Mouse (Mus musculus): Measurements from ENCODE around the gene Rhof. TPM values are rescaled to one million over a fixed set of nuclear protein-coding genes. Genes with fewer than 3 reads are reported as not detected.
A peak's percentile ranks its signal among the peaks of the same experiment; 100 is the strongest.

Rhof gene
- polyA plus RNA-seq, 1 experiment from 2014 or later = 6.8 TPM

DNA sequence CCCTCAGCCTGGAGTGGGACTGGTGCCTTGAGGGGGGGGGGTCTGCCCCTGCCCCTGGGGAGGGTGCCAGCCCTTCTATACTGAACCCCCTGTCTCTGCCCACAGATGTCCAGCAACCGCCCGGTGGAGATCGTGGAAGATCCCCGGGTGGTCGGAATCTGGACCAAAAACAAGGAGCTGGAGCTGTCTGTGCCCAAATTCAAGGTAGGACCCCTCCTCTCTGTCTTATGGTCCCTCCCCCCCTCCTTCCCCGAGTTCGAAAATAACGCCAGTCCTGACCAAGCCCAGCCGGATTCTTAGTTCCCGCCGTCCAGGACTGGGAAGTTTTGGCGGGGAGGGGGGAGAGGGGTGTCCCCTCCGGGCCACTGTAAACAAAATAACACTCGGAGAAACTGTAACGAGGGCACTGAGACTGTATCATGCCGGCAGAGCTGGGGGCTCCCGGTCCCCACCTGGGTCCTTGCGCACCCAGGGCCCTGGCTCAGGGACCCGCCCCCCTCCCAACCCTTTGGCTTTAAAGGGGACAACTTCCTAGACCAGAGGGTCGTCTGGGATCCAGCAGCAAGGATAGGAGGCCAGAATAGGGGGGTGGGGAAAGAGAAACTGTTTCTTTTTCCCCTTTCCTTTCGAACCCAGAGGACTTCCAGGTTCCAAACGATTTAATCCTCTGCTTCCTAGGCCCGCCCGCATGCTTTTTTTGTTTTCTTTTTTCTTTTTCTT is 10.9 kb upstream of the Rhof start:
- no peaks in the 10 kb centered on the region for H3K27me3 ChIP-seq (replicated peaks; ENCODE audit: control insufficient read depth, insufficient read depth, low read length)
- peak overlapping the region; percentile 100 for H3K9ac ChIP-seq (ENCODE audit: low read length)
- no peaks in the 10 kb centered on the region for H3K9me3 ChIP-seq (replicated peaks; ENCODE audit: control insufficient read depth, low read length)
- peak overlapping the region; percentile 90 for H3K4me2 ChIP-seq (ENCODE audit: low read length)
- peaks cover 32% of the 10 kb centered on the region for H3K36me3 ChIP-seq (ENCODE audit: control insufficient read depth, insufficient read depth, low read length)
- DNase-seq (ENCODE audit: low spot score) (peak; percentile 69), ATAC-seq (no peak)
- peaks cover 21% of the 10 kb centered on the region for H3K4me1 ChIP-seq (ENCODE audit: control insufficient read depth, insufficient read depth, low read length)
- WGBS = under 1% methylated on average over 24 of the region's 24 CpGs
- peak overlapping the region; percentile 94 for H3K4me3 ChIP-seq (ENCODE audit: low read depth, low read length)
- peak overlapping the region; percentile 100 for H3K27ac ChIP-seq (ENCODE audit: low read depth, low read length)

DNA sequence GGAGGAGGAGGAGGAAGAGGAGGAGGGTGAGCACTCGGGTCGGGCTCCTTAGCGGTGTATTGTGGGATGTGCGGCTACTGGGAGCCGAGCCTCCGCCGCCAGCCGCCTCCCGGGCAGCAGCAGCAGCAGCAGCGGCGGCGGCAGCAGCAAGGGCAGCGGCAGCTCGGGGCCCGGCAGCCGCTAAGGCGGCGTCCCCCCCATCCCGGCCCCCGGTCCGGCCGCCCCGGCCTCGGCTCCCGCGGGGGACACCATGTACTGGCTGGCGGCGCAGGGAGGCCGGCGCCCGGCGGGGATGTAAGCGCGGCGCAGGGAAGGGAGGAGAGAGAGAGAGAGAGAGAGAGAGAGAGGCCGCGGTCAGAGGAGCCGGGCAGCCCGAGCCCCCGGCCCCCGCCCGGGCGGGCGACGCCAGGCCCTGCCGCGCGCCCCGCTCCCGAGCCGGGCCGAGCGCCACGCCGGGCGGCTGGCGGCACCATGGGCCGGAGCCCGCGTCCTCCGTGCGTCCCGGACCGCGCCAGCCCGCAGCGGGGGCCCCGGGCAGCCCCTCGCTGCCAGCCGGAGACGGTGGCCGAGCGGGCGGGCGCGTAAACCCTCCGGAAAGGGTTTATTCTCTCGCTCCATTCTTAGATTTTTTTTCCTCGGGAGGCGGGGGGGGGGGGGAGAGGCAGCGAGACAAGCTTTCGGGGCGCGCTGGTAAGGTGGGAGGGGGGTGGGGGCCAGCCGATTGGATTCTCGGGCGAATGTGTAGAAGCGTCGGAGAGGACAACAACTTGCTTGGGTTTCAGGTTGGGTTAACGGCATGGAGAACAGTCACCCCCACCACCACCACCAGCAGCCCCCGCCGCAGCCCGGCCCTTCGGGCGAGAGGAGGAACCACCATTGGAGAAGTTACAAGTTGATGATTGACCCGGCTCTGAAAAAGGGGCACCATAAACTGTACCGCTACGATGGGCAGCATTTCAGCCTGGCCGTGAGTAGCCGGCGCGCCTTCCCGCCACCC is 10.0 kb upstream of the Rhof start, which contains the start of gene Setd1b:
TSS of gene Setd1b (plus strand) at position 33 of the 997 bp plus-strand sequence.
- Histone ChIP-seq H3K36me3 (ENCODE audit: control insufficient read depth, insufficient read depth, low read length) (peaks cover 25% of the 10 kb centered on the region), H3K27me3 (replicated peaks; ENCODE audit: control insufficient read depth, insufficient read depth, low read length) (no peaks in the 10 kb centered on the region), H3K4me2 (ENCODE audit: low read length) (peak within 1 kb of the TSS; percentile 90), H3K9me3 (replicated peaks; ENCODE audit: control insufficient read depth, low read length) (no peaks in the 10 kb centered on the region), H3K9ac (ENCODE audit: low read length) (peak within 1 kb of the TSS; percentile 100), H3K4me3 (ENCODE audit: low read depth, low read length) (peak within 1 kb of the TSS; percentile 94), H3K4me1 (ENCODE audit: control insufficient read depth, insufficient read depth, low read length) (peaks cover 22% of the 10 kb centered on the region), H3K27ac (ENCODE audit: low read depth, low read length) (peak within 1 kb of the TSS; percentile 100)
- peak; percentile 33; the same call in 1 of the 2 replicates for ATAC-seq
- peak; percentile 79 for DNase-seq (ENCODE audit: low spot score)
- under 1% methylated on average over 55 of the region's 103 CpGs for WGBS

- Histone ChIP-seq H3K36me3 (ENCODE audit: control insufficient read depth, insufficient read depth, low read length) (peaks cover 24% of the 10 kb centered on the region), H3K4me1 (ENCODE audit: control insufficient read depth, insufficient read depth, low read length) (peaks cover 30% of the 10 kb centered on the region), H3K27me3 (replicated peaks; ENCODE audit: control insufficient read depth, insufficient read depth, low read length) (no peaks in the 10 kb centered on the region), H3K4me3 (ENCODE audit: low read depth, low read length) (peak overlapping the region; percentile 94), H3K9ac (ENCODE audit: low read length) (peak overlapping the region; percentile 100), H3K4me2 (ENCODE audit: low read length) (peak overlapping the region; percentile 90), H3K27ac (ENCODE audit: low read depth, low read length) (peak overlapping the region; percentile 100), H3K9me3 (replicated peaks; ENCODE audit: control insufficient read depth, low read length) (no peaks in the 10 kb centered on the region)
- peak; percentile 24 for ATAC-seq
- WGBS = 0% methylated on average over 35 of the region's 38 CpGs
- peak; percentile 74 for DNase-seq (ENCODE audit: low spot score)
Measured at GRCm38 (mm10) chr5:123141555-123142160, 9.2 kb upstream of the Rhof start.

GRCm38 (mm10) chr5:123140694-123141554 is 8.4 kb upstream of the Rhof start:
- Histone ChIP-seq H3K36me3 (ENCODE audit: control insufficient read depth, insufficient read depth, low read length) (peaks cover 19% of the 10 kb centered on the region; the same call in 1 of the 2 replicates), H3K9me3 (replicated peaks; ENCODE audit: control insufficient read depth, low read length) (no peaks in the 10 kb centered on the region), H3K27me3 (replicated peaks; ENCODE audit: control insufficient read depth, insufficient read depth, low read length) (no peaks in the 10 kb centered on the region), H3K4me2 (ENCODE audit: low read length) (peak overlapping the region; percentile 90), H3K27ac (ENCODE audit: low read depth, low read length) (peak overlapping the region; percentile 100), H3K9ac (ENCODE audit: low read length) (peak overlapping the region; percentile 100), H3K4me3 (ENCODE audit: low read depth, low read length) (peak overlapping the region; percentile 94), H3K4me1 (ENCODE audit: control insufficient read depth, insufficient read depth, low read length) (peaks cover 33% of the 10 kb centered on the region)
- WGBS = under 1% methylated on average over 31 of the region's 31 CpGs
- DNase-seq (ENCODE audit: low spot score) = peak; percentile 98
- peak; percentile 72 for ATAC-seq

- H3K27ac ChIP-seq (ENCODE audit: low read depth, low read length) = peak overlapping the region; percentile 100
- whole genome bisulfite sequencing = under 1% methylated on average over 28 of the region's 28 CpGs
- peak; percentile 67 for DNase-seq (ENCODE audit: low spot score)
- ATAC-seq = no peak
- peak overlapping the region; percentile 100 for H3K9ac ChIP-seq (ENCODE audit: low read length)
- H3K4me3 ChIP-seq (ENCODE audit: low read depth, low read length) = peak overlapping the region; percentile 94
- H3K36me3 ChIP-seq (ENCODE audit: control insufficient read depth, insufficient read depth, low read length) = peaks cover 21% of the 10 kb centered on the region
- H3K4me1 ChIP-seq (ENCODE audit: control insufficient read depth, insufficient read depth, low read length) = peaks cover 33% of the 10 kb centered on the region
- H3K9me3 ChIP-seq (replicated peaks; ENCODE audit: control insufficient read depth, low read length) = no peaks in the 10 kb centered on the region
- H3K27me3 ChIP-seq (replicated peaks; ENCODE audit: control insufficient read depth, insufficient read depth, low read length) = no peaks in the 10 kb centered on the region
- H3K4me2 ChIP-seq (ENCODE audit: low read length) = peak overlapping the region; percentile 90
Measured at GRCm38 (mm10) chr5:123139722-123140627, 7.5 kb upstream of the Rhof start.

GRCm38 (mm10) chr5:123138953-123139721 is 6.6 kb upstream of the Rhof start:
- DNase-seq (ENCODE audit: low spot score) = peak; percentile 90
- peak overlapping the region; percentile 100 for H3K9ac ChIP-seq (ENCODE audit: low read length)
- peak overlapping the region; percentile 90 for H3K4me2 ChIP-seq (ENCODE audit: low read length)
- 2% methylated on average over 39 of the region's 39 CpGs for WGBS
- H3K4me1 ChIP-seq (ENCODE audit: control insufficient read depth, insufficient read depth, low read length) = peaks cover 34% of the 10 kb centered on the region
- H3K36me3 ChIP-seq (ENCODE audit: control insufficient read depth, insufficient read depth, low read length) = peaks cover 29% of the 10 kb centered on the region
- H3K27me3 ChIP-seq (replicated peaks; ENCODE audit: control insufficient read depth, insufficient read depth, low read length) = no peaks in the 10 kb centered on the region
- 0 out of 2 replicates have a peak, but pooled peaks have one; percentile 5 for ATAC-seq
- H3K27ac ChIP-seq (ENCODE audit: low read depth, low read length) = peak overlapping the region; percentile 100
- H3K9me3 ChIP-seq (replicated peaks; ENCODE audit: control insufficient read depth, low read length) = no peaks in the 10 kb centered on the region
- peak overlapping the region; percentile 94 for H3K4me3 ChIP-seq (ENCODE audit: low read depth, low read length)
